Mouse (Mus musculus): Measurements from ENCODE around the gene Zfp366. TPM values are rescaled to one million over a fixed set of nuclear protein-coding genes. Genes with fewer than 3 reads are reported as not detected.

The Zfp366 gene
- total RNA-seq, 1 experiment from 2014 or later, result 6.7 TPM

Other genes with a start within 250 kb of the Zfp366 start
- gene 1700024P04Rik, start 200.3 kb upstream of the Zfp366 start, total RNA-seq (2021), result not detected in 2 replicates
- 40.8 and 41.1 TPM in 2 replicates for gene Ptcd2, start 159.9 kb downstream of the Zfp366 start, total RNA-seq (2021)
- 44.0 and 49.5 TPM in 2 replicates for gene Mrps27, start 160.0 kb downstream of the Zfp366 start, total RNA-seq (2021)

All from adrenal gland, postnatal 25 days (tissue).